Mouse (Mus musculus): Measurements from ENCODE around the gene Sptssb.

- TF ChIP-seq POLR2A (IDR thresholded peaks at IDR 0.05; ENCODE audit: extremely low read depth, insufficient read depth, low read length) (no peak), CTCF (IDR thresholded peaks at IDR 0.05; ENCODE audit: extremely low read depth, insufficient read depth, low read length) (no peak)
Observed at GRCm38 (mm10) chr3:69803137-69803536, 56.6 kb downstream of the Sptssb start.
